Mouse (Mus musculus): ENCODE measurements at regions not wholly inside any gene's neighbourhood (a gene's known extent, or its start where the extent isn't known, plus 50 kb on each side); places are given as distances from the start of the nearest gene placed in this dataset.

GRCm38 (mm10) chr10:104456352-104456725 is 262.5 kb downstream of the Gm4340 start:
- TF ChIP-seq EP300 (IDR thresholded peaks at IDR 0.05; ENCODE audit: low read depth) (no peak), CTCF (IDR thresholded peaks at IDR 0.05; ENCODE audit: low read depth) (no peak)
